Mouse (Mus musculus): Measurements from ENCODE around the gene Pitpnc1.

DNA sequence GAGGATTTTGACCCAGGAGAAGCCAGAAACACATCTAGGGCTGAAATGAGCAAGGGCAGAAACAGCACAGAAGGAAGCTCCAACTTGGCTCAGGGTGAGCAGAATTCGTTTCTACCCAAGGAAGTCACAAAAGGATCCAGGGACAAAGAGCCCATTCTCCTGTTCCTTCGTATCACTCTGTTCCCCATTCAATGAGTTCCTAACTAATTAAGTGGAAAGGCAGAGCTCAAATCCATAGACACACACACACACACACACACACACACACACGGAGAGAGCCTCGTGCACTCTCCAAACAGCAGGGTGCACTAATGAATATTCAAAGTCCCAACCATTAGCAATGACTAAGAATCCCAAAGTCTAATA lies 54.0 kb downstream of the Pitpnc1 start:
- TF ChIP-seq EP300 (IDR thresholded peaks at IDR 0.05; ENCODE audit: low read depth) (no peak), CTCF (IDR thresholded peaks at IDR 0.05; ENCODE audit: low read depth) (no peak)
